ENCODE assay signal across 8 mouse cellular contexts in the genomic region with DNA sequence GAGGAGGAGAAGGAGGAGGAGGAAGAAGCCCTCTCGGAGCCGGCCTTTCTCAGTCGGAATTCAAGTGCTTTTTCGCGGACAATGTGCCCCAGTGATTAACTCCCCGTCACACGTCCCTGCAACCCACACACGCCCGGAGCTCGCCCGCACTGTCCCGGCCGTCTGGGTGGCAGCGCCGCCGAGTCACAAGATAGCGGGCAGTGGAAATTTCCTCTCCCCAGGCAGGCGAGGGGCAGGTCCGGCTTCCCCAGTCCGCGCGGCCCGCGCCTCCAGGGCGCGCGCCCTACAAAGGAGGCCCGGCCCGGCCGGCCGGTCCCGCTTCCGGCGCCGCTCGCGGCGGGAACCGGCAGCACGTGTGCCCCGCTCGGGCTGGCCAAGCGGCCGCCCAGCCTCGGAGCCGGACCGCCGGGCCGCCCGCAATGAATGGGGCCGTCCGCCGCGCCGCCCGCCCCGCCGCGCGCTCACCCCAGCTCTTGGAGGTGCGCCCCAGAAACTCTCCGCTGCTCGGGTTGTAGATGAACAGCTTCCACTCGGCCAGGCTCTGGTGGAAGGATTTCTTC. TPM values are rescaled to one million over a fixed set of nuclear protein-coding genes. Genes with fewer than 3 reads are reported as not detected.
DNase-seq lines count a peak whose midpoint lies in the region; ATAC-seq and TF ChIP-seq lines count a peak whose summit lies in the region.

No protein-coding gene starts in this region.

- peaks cover 9% of the 10 kb centered on the region; the same call in 1 of the 2 replicates for H3K79me2 ChIP-seq in liver, adult 2 months (ENCODE audit: control insufficient read depth, insufficient read depth, low read length)

- TF ChIP-seq POLR2A in liver, adult 2 months (IDR thresholded peaks at IDR 0.05; ENCODE audit: extremely low read depth, insufficient read depth, low read length) = no peak

- no peaks in the 10 kb centered on the region for H3K27me3 ChIP-seq in heart, embryonic 13.5 days (replicated peaks)
- H3K27me3 ChIP-seq in kidney, postnatal 0 days (ENCODE audit: insufficient read depth, low read length) = no peaks in the 10 kb centered on the region
- no peaks in the 10 kb centered on the region for H3K27me3 ChIP-seq in liver, adult 2 months (ENCODE audit: control insufficient read depth, insufficient read depth, low read length)

- no peak for TF ChIP-seq CTCF in kidney, postnatal 0 days (IDR thresholded peaks at IDR 0.05; ENCODE audit: low read depth)
- no peak for TF ChIP-seq CTCF in liver, adult 2 months (IDR thresholded peaks at IDR 0.05; ENCODE audit: low read depth, low read length)

- peak overlapping the region; percentile 100 for H3K4me3 ChIP-seq in brown adipose tissue, adult 24 weeks (ENCODE audit: insufficient read depth, low read depth, low read length)
- H3K4me3 ChIP-seq in heart, embryonic 13.5 days = peak overlapping the region; percentile 90
- H3K4me3 ChIP-seq in kidney, postnatal 0 days (replicated peaks; ENCODE audit: low read depth, low read length) = peak overlapping the region; percentile 91
- peak overlapping the region; percentile 63 for H3K4me3 ChIP-seq in liver, adult 2 months (ENCODE audit: insufficient read depth, low read depth, low read length)

- H3K36me3 ChIP-seq in heart, embryonic 13.5 days = peaks cover 8% of the 10 kb centered on the region
- H3K36me3 ChIP-seq in kidney, postnatal 0 days (ENCODE audit: insufficient read depth, low read length) = no peaks in the 10 kb centered on the region
- no peaks in the 10 kb centered on the region for H3K36me3 ChIP-seq in liver, adult 2 months (ENCODE audit: control insufficient read depth, insufficient read depth, low read length)

- no peaks in the 10 kb centered on the region for H3K9me3 ChIP-seq in heart, embryonic 13.5 days
- no peaks in the 10 kb centered on the region for H3K9me3 ChIP-seq in kidney, postnatal 0 days (replicated peaks; ENCODE audit: low read length)

- peaks cover 8% of the 10 kb centered on the region for H3K4me1 ChIP-seq in brown adipose tissue, adult 24 weeks (ENCODE audit: control insufficient read depth, insufficient read depth, insufficient read length, low read length)
- H3K4me1 ChIP-seq in heart, embryonic 13.5 days = peaks cover 30% of the 10 kb centered on the region
- peaks cover 11% of the 10 kb centered on the region; the same call in 1 of the 2 replicates for H3K4me1 ChIP-seq in kidney, postnatal 0 days (replicated peaks; ENCODE audit: insufficient read depth, low read length)
- H3K4me1 ChIP-seq in liver, adult 2 months (ENCODE audit: control insufficient read depth, insufficient read depth, low read length) = no peaks in the 10 kb centered on the region

- peak overlapping the region; percentile 74 for H3K4me2 ChIP-seq in heart, embryonic 13.5 days
- peak overlapping the region; percentile 61 for H3K4me2 ChIP-seq in kidney, postnatal 0 days (ENCODE audit: low read length)

- peak; percentile 69 for ATAC-seq in erythroid progenitor cell, adult 5-6 weeks (replicated peaks; ENCODE audit: low FRiP score, poor library complexity, severe bottlenecking)
- peak; percentile 66 for ATAC-seq in heart, embryonic 13.5 days (ENCODE audit: extremely low read depth, insufficient number of reproducible peaks, low FRiP score, low TSS enrichment)
- peak; percentile 73 for ATAC-seq in kidney, postnatal 0 days (replicated peaks; ENCODE audit: low FRiP score, low read depth)
- peak; percentile 54 for ATAC-seq in monocyte, adult 5-6 weeks (replicated peaks; ENCODE audit: insufficient number of reproducible peaks, low FRiP score, low TSS enrichment, poor library complexity, severe bottlenecking)

- WGBS in heart, embryonic 13.5 days = under 1% methylated on average over 48 of the region's 64 CpGs
- WGBS in kidney, postnatal 0 days = under 1% methylated on average over 64 of the region's 64 CpGs
- under 1% methylated on average over 64 of the region's 64 CpGs for WGBS in liver, adult 2 months

- peak overlapping the region; percentile 95 for H3K9ac ChIP-seq in heart, embryonic 13.5 days
- H3K9ac ChIP-seq in kidney, postnatal 0 days (ENCODE audit: low read depth, low read length) = peak overlapping the region; percentile 89
- H3K9ac ChIP-seq in liver, adult 2 months (ENCODE audit: low read depth, low read length) = peak overlapping the region; percentile 63

- peak overlapping the region; percentile 78 for H3K27ac ChIP-seq in brown adipose tissue, adult 24 weeks (replicated peaks; ENCODE audit: low read depth, low read length)
- peak overlapping the region; percentile 93 for H3K27ac ChIP-seq in heart, embryonic 13.5 days (replicated peaks)
- peak overlapping the region; percentile 95 for H3K27ac ChIP-seq in kidney, postnatal 0 days
- H3K27ac ChIP-seq in liver, adult 2 months (replicated peaks; ENCODE audit: insufficient read depth, low read depth, low read length) = peak overlapping the region; percentile 63

- DNase-seq in CD4-positive helper T cell, adult 2 months (ENCODE audit: low read depth, low spot score) = peak; percentile 70
- peak; percentile 70 for DNase-seq in kidney, postnatal 0 days (ENCODE audit: low spot score)
- peak; percentile 38 for DNase-seq in liver, adult 2 months (ENCODE audit: extremely low read depth, low read depth, low spot score)
- DNase-seq in spleen, postnatal 4 days (ENCODE audit: low spot score in 2 of 2) = peak; percentile 73 to 86

RNA-seq across cellular contexts. Expression of gene Atp1b3, which starts 0.6 kb away (rescaled TPM):
- 158 and 181 TPM in 2 replicates for polyA plus RNA-seq in brown adipose tissue, adult 24 weeks (2012; ENCODE audit: insufficient read depth, insufficient read length, missing spikeins)
- 112 and 124 TPM in 2 replicates for total RNA-seq in erythroid progenitor cell, adult 5-6 weeks (2015; ENCODE audit: low replicate concordance)
- total RNA-seq in erythroid progenitor cell, adult 5-6 weeks (2017; ENCODE audit: low replicate concordance) = 74.0 and 75.0 TPM in 2 replicates
- 130 and 141 TPM in 2 replicates for polyA plus RNA-seq in heart, embryonic 13.5 days (2015; fragmentation: Nextera tagmentation; extraction: Ambion mirVana)
- 182 and 197 TPM in 2 replicates for polyA plus RNA-seq in kidney, postnatal 0 days (2015; fragmentation: Nextera tagmentation; extraction: Ambion mirVana)
- total RNA-seq in liver, adult 2 months (2014; rRNA removed) = 22.3 and 28.0 TPM in 2 replicates
- polyA plus RNA-seq in liver, adult 2 months (2012; rRNA removed) = 13.5 and 14.7 TPM in 2 replicates
- 298 to 398 TPM (median 324 TPM) in 3 replicates for total RNA-seq in monocyte, adult 5-6 weeks (2017)

Comparison
In these comparisons a context has a peak if more than half of its experiments do, and no peak if none do; other contexts are left out.
1. Peak in every context shown above with its lines: DNase-seq, ATAC-seq, H3K4me3 ChIP-seq and H3K27ac ChIP-seq.